Mouse (Mus musculus) spleen, adult 2 months (tissue): ENCODE data around the gene Mfsd9.

ENCODE experiments used
- CTCF ChIP-seq: fragments of 200-500 bp; IDR thresholded peaks from 2 replicates; pipeline ENCODE4 v1.5.1; 2011; ENCODE audit warnings: mild to moderate bottlenecking, inconsistent platforms; ENCODE audit not compliant: insufficient read depth, insufficient read length, insufficient replicate concordance; ENCODE audit errors: extremely low read depth
- POLR2A ChIP-seq: fragments of 200-500 bp; IDR thresholded peaks from 2 replicates; pipeline ENCODE4 v1.6.1; 2011; ENCODE audit warnings: low read depth, low read length, inconsistent platforms

- TF ChIP-seq POLR2A, result no peak
- TF ChIP-seq CTCF, result no peak
Measured at GRCm38 (mm10) chr1:40764701-40765275, 25.7 kb downstream of the Mfsd9 start.
